In the genomic region with DNA sequence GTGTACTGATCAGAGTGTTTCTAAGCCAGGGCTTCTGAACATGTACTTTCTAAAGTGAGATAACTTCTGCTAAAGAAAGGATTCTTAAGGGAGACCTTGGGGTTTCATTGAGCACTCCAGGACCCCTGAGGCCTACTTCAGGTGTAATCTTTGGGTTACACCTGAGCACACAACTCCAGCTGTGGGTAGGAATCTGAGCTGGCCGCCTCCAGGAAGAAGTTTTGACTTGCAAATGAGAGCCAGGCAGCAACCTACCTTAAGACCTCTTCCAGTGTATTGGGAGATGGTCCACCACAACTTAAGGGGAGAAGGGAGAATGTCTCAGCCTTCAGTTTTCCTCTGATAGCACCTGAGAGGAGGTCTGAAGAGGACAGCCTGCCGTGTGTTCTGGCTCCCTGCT, we compare ENCODE assay signal across 1 mouse cellular context.
TF ChIP-seq lines count a peak whose summit lies in the region.

No protein-coding gene starts in this region.

TF ChIP-seq in ES-E14, 5 proteins besides CTCF, POLR2A, EP300 and RAD21:
- TF ChIP-seq HCFC1 (IDR thresholded peaks at IDR 0.05; ENCODE audit: borderline replicate concordance, insufficient read depth, low read length) (no peak), CHD2 (IDR thresholded peaks at IDR 0.05; ENCODE audit: low read depth, low read length) (no peak)
